Mouse (Mus musculus): ENCODE data around the gene Cntnap1.

DNA sequence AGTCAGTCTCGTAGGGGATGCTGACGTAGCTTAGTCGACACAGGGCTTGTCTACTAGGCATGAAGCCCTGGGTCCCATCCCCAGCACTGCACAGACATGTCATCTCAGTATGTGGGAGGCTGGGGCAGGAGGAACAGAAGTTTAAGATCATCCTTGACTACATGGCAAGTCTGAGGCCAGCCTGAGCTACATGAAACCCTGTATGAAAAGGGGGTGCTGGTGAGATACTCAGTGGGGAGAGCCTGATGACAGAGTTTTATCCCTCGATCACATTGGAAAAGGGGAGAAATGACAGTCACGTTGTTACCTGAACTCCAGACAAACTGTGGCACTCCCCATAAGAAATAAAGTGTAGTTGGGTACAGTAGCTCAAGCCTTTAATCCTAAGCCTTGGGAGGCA is 17.2 kb downstream of the Cntnap1 start:
- TF ChIP-seq POLR2A (IDR thresholded peaks at IDR 0.05; ENCODE audit: control insufficient read depth, low read depth, low read length) (no peak), CTCF (IDR thresholded peaks at IDR 0.05; ENCODE audit: control insufficient read depth, insufficient read depth, insufficient replicate concordance, low read depth, low read length) (no peak)
